Mouse (Mus musculus) ovary, postnatal 14 days (tissue): ENCODE results near the gene Plcd3.

Experiments used
- DNase-seq: peaks from one replicate; pipeline ENCODE4 v3.0.0; 2022; ENCODE audit warnings: low spot score

Gene Plcd3

DNA sequence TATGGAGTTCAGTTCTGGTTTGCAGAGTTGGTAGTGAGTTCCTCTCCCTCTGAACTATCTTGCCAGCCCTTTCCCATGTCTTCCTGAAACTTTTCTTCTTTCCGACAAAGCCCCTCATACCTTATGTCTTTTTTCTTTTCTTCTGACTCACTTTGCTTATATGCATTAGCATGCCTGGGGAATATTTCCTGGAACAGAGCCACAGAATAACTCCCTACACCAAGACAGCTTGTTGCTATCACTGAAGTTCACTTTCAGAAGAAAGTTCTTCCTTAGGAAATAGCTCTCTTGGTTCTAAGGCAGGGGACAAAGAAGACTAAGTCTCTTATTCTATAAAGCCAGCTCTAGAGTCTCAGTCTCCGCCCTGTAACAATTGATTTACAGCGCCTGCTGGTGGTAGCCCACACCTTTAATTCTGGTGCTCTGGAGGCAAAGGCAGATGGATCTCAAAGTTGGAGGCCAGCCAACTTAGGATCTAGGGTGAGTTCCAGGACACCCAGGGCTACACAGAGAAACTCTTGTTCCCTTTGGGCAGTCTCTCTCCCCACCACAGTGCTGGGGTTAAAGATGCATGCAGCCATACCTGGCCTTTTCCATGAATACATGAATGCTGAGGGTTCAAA, 80.6 kb downstream of the Plcd3 start:
- no peak for DNase-seq
